Mouse (Mus musculus) brain, embryonic 14.5 days (tissue): ENCODE results near the gene Pfdn5.

Experiments used
- CTCF ChIP-seq: fragments of 200-500 bp; IDR thresholded peaks from 2 replicates; pipeline ENCODE4 v1.5.1; 2012; ENCODE audit warnings: inconsistent platforms, mild to moderate bottlenecking, moderate library complexity, borderline replicate concordance; ENCODE audit not compliant: insufficient read depth, insufficient read length; ENCODE audit errors: extremely low read depth
- POLR2A ChIP-seq: fragments of 200-500 bp; IDR thresholded peaks from 2 replicates; pipeline ENCODE4 v1.6.1; 2012; ENCODE audit warnings: mild to moderate bottlenecking, inconsistent platforms, borderline replicate concordance; ENCODE audit not compliant: poor library complexity, insufficient read depth, insufficient read length, severe bottlenecking; ENCODE audit errors: extremely low read depth

DNA sequence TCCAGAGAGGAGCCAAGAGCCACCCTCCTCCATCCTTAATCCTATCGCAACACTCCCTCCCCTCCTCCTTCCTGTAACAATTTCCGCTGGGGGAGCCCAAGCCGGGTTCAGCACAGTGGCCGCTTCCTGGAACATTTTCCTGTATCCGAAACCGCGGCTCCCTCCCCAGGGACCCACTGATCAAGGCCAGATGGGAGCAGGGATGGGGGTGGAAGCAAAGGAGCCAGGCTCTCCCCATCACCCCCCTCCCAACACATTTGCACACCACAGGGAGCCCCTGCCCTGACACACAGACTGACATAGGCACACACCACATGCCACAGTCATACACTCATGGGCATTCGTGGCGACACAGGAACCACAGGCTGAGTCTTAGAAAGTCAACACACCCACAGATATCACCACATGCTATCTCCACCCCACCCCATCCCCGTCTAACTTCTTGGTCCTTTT lies 51.9 kb downstream of the Pfdn5 start:
- no peak for TF ChIP-seq POLR2A
- no peak for TF ChIP-seq CTCF
